Comparison of ENCODE assay signal across 8 mouse cellular contexts in genomic region chr11:19760861-19761693, GRCm38 (mm10).
DNase-seq lines count a peak whose midpoint lies in the region; ATAC-seq and TF ChIP-seq lines count a peak whose summit lies in the region.

No protein-coding gene starts in this region.

- peak; percentile 82; the same call in 1 of the 2 replicates for TF ChIP-seq CTCF in brain, embryonic 14.5 days (IDR thresholded peaks at IDR 0.05; ENCODE audit: borderline replicate concordance, extremely low read depth, insufficient read depth, insufficient read length)

- DNase-seq in CD4-positive helper T cell, adult 2 months (ENCODE audit: low read depth, low spot score), result peak; percentile 32
- DNase-seq in brain, embryonic 14.5 days (ENCODE audit: low read depth), result peak; percentile 89
- DNase-seq in heart, adult 9 months (ENCODE audit: low spot score in 2 of 2), result peak; percentile 54 to 71
- peak; percentile 72 for DNase-seq in kidney, adult 9 months
- peak; percentile 77 for DNase-seq in limb, embryonic 11.5 days (ENCODE audit: low spot score)
- DNase-seq in splenic B cell, adult 2 months (ENCODE audit: low read depth, low spot score), result peak; percentile 43

- 9% methylated on average over 16 of the region's 16 CpGs for WGBS in embryonic facial prominence, embryonic 15.5 days
- 17% methylated on average over 16 of the region's 16 CpGs for WGBS in limb, embryonic 11.5 days
- WGBS in midbrain, embryonic 13.5 days, result 16% methylated on average over 16 of the region's 16 CpGs

- no peak overlapping the region; the same call in 1 of the 2 replicates for H3K27ac ChIP-seq in embryonic facial prominence, embryonic 15.5 days (replicated peaks)
- no peak overlapping the region for H3K27ac ChIP-seq in limb, embryonic 11.5 days (replicated peaks; ENCODE audit: low read depth, low read length)
- no peak overlapping the region for H3K27ac ChIP-seq in midbrain, embryonic 13.5 days

- H3K9me3 ChIP-seq in embryonic facial prominence, embryonic 15.5 days (replicated peaks), result no peaks in the 10 kb centered on the region
- no peaks in the 10 kb centered on the region for H3K9me3 ChIP-seq in limb, embryonic 11.5 days (ENCODE audit: control insufficient read depth, low read length)
- H3K9me3 ChIP-seq in midbrain, embryonic 13.5 days, result no peaks in the 10 kb centered on the region

- no peak for TF ChIP-seq POLR2A in brain, embryonic 14.5 days (IDR thresholded peaks at IDR 0.05; ENCODE audit: borderline replicate concordance, extremely low read depth, insufficient read depth, insufficient read length, poor library complexity, severe bottlenecking)

- H3K9ac ChIP-seq in embryonic facial prominence, embryonic 15.5 days, result no peak overlapping the region
- H3K9ac ChIP-seq in limb, embryonic 11.5 days (ENCODE audit: low read length), result no peak overlapping the region
- H3K9ac ChIP-seq in midbrain, embryonic 13.5 days (replicated peaks), result no peak overlapping the region

- H3K27me3 ChIP-seq in embryonic facial prominence, embryonic 15.5 days, result no peaks in the 10 kb centered on the region
- H3K27me3 ChIP-seq in limb, embryonic 11.5 days (ENCODE audit: control insufficient read depth, insufficient read depth, low read length), result no peaks in the 10 kb centered on the region
- H3K27me3 ChIP-seq in midbrain, embryonic 13.5 days, result peaks cover 21% of the 10 kb centered on the region
- no peaks in the 10 kb centered on the region; the same call in 1 of the 2 replicates for H3K27me3 ChIP-seq in splenic B cell, adult 2 months (ENCODE audit: control insufficient read depth, insufficient read depth, low read length, poor library complexity, severe bottlenecking)

- ATAC-seq in embryonic facial prominence, embryonic 15.5 days (ENCODE audit: insufficient number of reproducible peaks, low FRiP score, low TSS enrichment, low read depth), result no peak
- ATAC-seq in limb, embryonic 11.5 days (ENCODE audit: insufficient number of reproducible peaks, low FRiP score, low TSS enrichment, low read depth), result no peak
- peak; percentile 19; the same call in 1 of the 2 replicates for ATAC-seq in midbrain, embryonic 13.5 days

- peak overlapping the region; percentile 32 for H3K4me3 ChIP-seq in embryonic facial prominence, embryonic 15.5 days (replicated peaks)
- H3K4me3 ChIP-seq in limb, embryonic 11.5 days (ENCODE audit: low read depth, low read length), result no peak overlapping the region
- no peak overlapping the region for H3K4me3 ChIP-seq in midbrain, embryonic 13.5 days (replicated peaks)

- H3K36me3 ChIP-seq in embryonic facial prominence, embryonic 15.5 days, result no peaks in the 10 kb centered on the region
- no peaks in the 10 kb centered on the region for H3K36me3 ChIP-seq in limb, embryonic 11.5 days (ENCODE audit: control insufficient read depth, insufficient read depth, low read length)
- H3K36me3 ChIP-seq in midbrain, embryonic 13.5 days, result no peaks in the 10 kb centered on the region
- no peaks in the 10 kb centered on the region for H3K36me3 ChIP-seq in splenic B cell, adult 2 months (ENCODE audit: control insufficient read depth, insufficient read depth, low read length, poor library complexity, severe bottlenecking)

- H3K4me1 ChIP-seq in embryonic facial prominence, embryonic 15.5 days, result 0 out of 2 replicates have a peak, but pooled peaks cover 5% of the 10 kb centered on the region
- no peaks in the 10 kb centered on the region for H3K4me1 ChIP-seq in limb, embryonic 11.5 days (ENCODE audit: control insufficient read depth, insufficient read depth, low read length)
- peaks cover 15% of the 10 kb centered on the region for H3K4me1 ChIP-seq in midbrain, embryonic 13.5 days (replicated peaks)

- peak overlapping the region; percentile 49 for H3K4me2 ChIP-seq in embryonic facial prominence, embryonic 15.5 days (replicated peaks)
- peak overlapping the region; percentile 7; the same call in 1 of the 2 replicates for H3K4me2 ChIP-seq in limb, embryonic 11.5 days (ENCODE audit: low read depth, severe bottlenecking)
- peak overlapping the region; percentile 35 for H3K4me2 ChIP-seq in midbrain, embryonic 13.5 days (replicated peaks)

Comparison
In these comparisons a context has a peak if more than half of its experiments do, and no peak if none do; other contexts are left out.
1. DNase-seq: peak in every context shown above with its lines; median percentile 89 in brain, embryonic 14.5 days; 77 in limb, embryonic 11.5 days; 72 in kidney, adult 9 months; 62 in heart, adult 9 months; 43 in splenic B cell, adult 2 months; 32 in CD4-positive helper T cell, adult 2 months.